Mouse (Mus musculus) forebrain, embryonic 14.5 days (tissue): ENCODE measurements around the gene Nrxn3. TPM values are rescaled to one million over a fixed set of nuclear protein-coding genes. Genes with fewer than 3 reads are reported as not detected.

ENCODE experiments used
- ATAC-seq: fragments of 200-750 bp; cut with Nextera tagmentation; 2 replicates; pipeline ENCODE4 v1.8.0; 2017; ENCODE audit warnings: mild to moderate bottlenecking, moderate library complexity
- DNase-seq: peaks from one replicate; pipeline ENCODE4 v3.0.0-alpha.2; 2015; ENCODE audit warnings: low spot score
- H3K27ac ChIP-seq: fragments of 300-500 bp; sonication (generic); 2 replicates; pipeline ENCODE4 v1.5.1; 2014; ENCODE audit warnings: low read depth, mild to moderate bottlenecking, control low read depth, low read length, moderate library complexity
- H3K27me3 ChIP-seq: fragments of 300-500 bp; sonication (generic); replicated peaks from 2 replicates; pipeline ENCODE4 v1.6.1; 2014; ENCODE audit warnings: low read length, control low read depth, mixed read lengths; ENCODE audit not compliant: control insufficient read depth, insufficient read depth
- H3K36me3 ChIP-seq: fragments of 300-500 bp; sonication (generic); 2 replicates; pipeline ENCODE4 v1.6.1; 2014; ENCODE audit warnings: low read length, control low read depth; ENCODE audit not compliant: control insufficient read depth, insufficient read depth
- H3K4me1 ChIP-seq: fragments of 300-500 bp; sonication (generic); 2 replicates; pipeline ENCODE4 v1.6.1; 2014; ENCODE audit warnings: antibody characterized with exemption, low read length, control low read depth; ENCODE audit not compliant: control insufficient read depth, insufficient read depth
- H3K4me2 ChIP-seq: fragments of 300-500 bp; sonication (generic); 2 replicates; pipeline ENCODE4 v1.6.1; 2014; ENCODE audit warnings: mild to moderate bottlenecking, control low read depth, low read length
- H3K4me3 ChIP-seq: fragments of 300-500 bp; sonication (generic); 2 replicates; pipeline ENCODE4 v1.5.1; 2014; ENCODE audit warnings: low read depth, low read length, control low read depth
- H3K9ac ChIP-seq: fragments of 300-500 bp; sonication (generic); 2 replicates; pipeline ENCODE4 v1.6.1; 2014; ENCODE audit warnings: mild to moderate bottlenecking, low read length, control low read depth, moderate library complexity
- H3K9me3 ChIP-seq: fragments of 300-500 bp; sonication (generic); replicated peaks from 2 replicates; pipeline ENCODE4 v1.6.1; 2016; ENCODE audit warnings: low read length, control low read depth, mixed read lengths; ENCODE audit not compliant: control insufficient read depth
- WGBS: fragments of 180-500 bp; shearing (Covaris S2); extraction: QIAGEN DNeasy Blood & Tissue Kit; methylation state at CpG from one replicate; pipeline ENCODE4 v1.1.7; 2014; 5-methylcytosine and 5-hydroxymethylcytosine counted together
- polyA plus RNA-seq: library from polyadenylated mRNA; unstranded; fragments of >200 nt; fragmentation: Nextera tagmentation; extraction: Ambion mirVana; gene quantifications from 2 replicates; pipeline ENCODE4 v1.2.1, GENCODE M21; 2014

Gene Nrxn3
- polyA plus RNA-seq, 1 experiment from 2014 or later: 39.6 TPM

DNA sequence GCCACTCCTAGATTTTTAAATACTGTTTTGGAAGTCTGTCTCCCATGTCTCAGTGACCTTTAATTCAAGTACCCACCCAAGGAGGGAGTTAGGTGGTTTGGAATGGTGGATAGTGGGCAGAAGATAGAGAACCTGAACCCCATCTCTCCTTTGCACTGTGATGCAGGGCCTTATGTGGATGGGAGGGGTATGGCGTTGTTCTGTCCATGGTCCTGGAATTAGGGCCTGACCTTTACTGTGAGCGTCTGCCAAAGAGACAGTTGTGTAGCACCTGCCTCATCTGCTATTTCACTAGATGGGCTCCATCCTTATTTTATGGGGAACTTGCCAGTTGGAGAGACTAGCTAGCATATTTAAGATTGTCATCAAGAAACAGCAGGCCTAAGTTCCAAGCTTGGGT is 8.0 kb downstream of the Nrxn3 start:
- Histone ChIP-seq H3K4me1 (no peaks in the 10 kb centered on the region), H3K27me3 (no peaks in the 10 kb centered on the region), H3K4me3 (no peak overlapping the region), H3K9me3 (no peaks in the 10 kb centered on the region), H3K27ac (no peak overlapping the region), H3K36me3 (no peaks in the 10 kb centered on the region), H3K4me2 (no peak overlapping the region), H3K9ac (no peak overlapping the region)
- DNase-seq (no peak), ATAC-seq (no peak)
- WGBS: 78% methylated on average over 2 of the region's 2 CpGs

DNA sequence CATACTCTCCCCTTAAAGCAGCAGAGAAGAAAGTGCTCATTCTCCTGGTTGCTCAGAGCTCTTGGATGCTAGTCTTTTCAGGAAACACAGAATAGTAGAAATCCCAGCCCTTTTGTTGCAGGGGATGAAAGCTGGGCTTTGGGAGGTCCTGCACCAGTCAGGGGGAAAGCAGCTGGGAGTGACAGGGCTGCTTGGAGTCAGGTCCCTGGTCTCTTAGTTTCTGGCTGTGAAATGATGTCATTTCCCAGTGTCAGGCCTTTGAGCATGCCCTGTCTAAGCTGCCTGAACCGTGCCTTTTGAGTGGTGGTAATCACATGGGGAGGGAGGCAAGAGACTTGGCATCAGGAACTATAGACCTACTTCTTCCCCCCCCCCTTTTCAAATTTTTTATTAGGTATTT is 12.4 kb downstream of the Nrxn3 start:
- DNase-seq: no peak
- no peaks in the 10 kb centered on the region for H3K9me3 ChIP-seq
- ATAC-seq: peak; percentile 57; the same call in 1 of the 2 replicates
- H3K4me3 ChIP-seq: no peak overlapping the region
- H3K9ac ChIP-seq: no peak overlapping the region
- no peak overlapping the region for H3K27ac ChIP-seq
- H3K36me3 ChIP-seq: no peaks in the 10 kb centered on the region
- 0 out of 2 replicates have a peak, but pooled peaks cover 2% of the 10 kb centered on the region for H3K4me1 ChIP-seq
- no peak overlapping the region for H3K4me2 ChIP-seq
- WGBS: 11% methylated on average over 1 of the region's 1 CpGs
- H3K27me3 ChIP-seq: no peaks in the 10 kb centered on the region

DNA sequence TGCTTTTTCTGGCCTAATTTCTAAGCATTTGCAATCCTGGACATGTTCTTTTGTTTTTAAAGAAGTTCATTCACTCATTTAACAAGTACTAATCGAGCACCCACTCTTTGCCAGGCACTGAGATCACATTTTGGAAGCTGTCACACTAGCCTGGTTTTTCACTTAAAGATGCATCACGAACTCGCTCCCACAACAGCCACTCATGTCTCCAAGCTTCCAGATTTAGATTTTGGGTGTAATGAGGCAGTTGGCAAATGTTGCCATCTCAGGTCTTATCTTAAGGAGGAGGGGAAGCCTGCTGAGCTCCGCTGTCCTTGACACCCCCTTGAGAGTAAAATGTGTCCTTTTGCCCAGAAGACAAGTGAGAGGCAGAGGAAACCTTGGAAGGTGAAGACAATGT is 14.4 kb downstream of the Nrxn3 start:
- no peak for DNase-seq

DNA sequence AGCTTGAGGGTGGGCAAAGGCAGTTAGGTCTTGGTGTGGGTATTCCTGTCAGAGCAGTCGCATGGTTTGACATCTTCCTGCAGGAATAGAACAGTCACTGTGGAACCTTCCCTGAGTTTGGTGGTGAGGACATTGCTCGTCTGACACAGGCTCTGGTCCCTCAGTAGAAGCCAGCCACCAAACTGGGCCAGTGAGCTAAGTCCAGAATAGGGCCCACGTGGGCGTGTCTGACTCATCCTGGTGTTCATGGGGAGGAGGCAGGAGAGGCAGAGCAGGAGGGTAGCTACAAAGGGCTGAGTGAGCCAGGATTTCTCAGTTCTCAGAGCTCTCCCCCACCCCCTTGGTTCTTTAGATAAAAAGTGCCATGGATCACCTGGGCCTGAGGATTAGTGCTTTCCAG is 15.9 kb downstream of the Nrxn3 start:
- H3K4me2 ChIP-seq: no peak overlapping the region

More for the DNA sequence above, 14.4 kb downstream of the Nrxn3 start:
- Histone ChIP-seq H3K4me3 (no peak overlapping the region), H3K36me3 (no peaks in the 10 kb centered on the region), H3K4me2 (no peak overlapping the region), H3K27me3 (no peaks in the 10 kb centered on the region), H3K9ac (no peak overlapping the region), H3K4me1 (0 out of 2 replicates have a peak, but pooled peaks cover 2% of the 10 kb centered on the region), H3K9me3 (no peaks in the 10 kb centered on the region), H3K27ac (no peak overlapping the region)
- WGBS: 70% methylated on average over 4 of the region's 4 CpGs
- ATAC-seq: no peak

DNA sequence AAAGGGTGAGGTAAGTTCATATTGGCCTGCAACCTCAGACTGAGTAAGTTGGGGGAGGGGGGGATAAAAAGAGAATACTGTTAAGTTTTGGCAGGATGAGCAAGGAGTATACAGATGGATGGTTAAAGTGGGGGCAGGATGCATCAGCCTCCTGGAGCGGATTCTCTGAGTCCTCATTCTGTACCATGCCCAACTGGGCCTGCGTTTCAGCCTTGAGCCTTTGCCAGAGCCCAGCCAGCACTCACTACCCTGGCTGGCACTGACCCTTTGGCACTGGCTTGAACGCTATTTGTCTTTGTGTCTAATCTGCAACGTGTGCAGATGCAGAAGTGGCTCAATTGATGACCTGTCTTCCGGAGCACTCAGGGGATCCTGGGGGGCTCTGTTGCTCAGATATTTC is 24.1 kb downstream of the Nrxn3 start:
- no peak overlapping the region for H3K9ac ChIP-seq
- H3K36me3 ChIP-seq: no peaks in the 10 kb centered on the region
- no peak for ATAC-seq
- H3K27ac ChIP-seq: no peak overlapping the region
- H3K4me2 ChIP-seq: no peak overlapping the region
- H3K9me3 ChIP-seq: no peaks in the 10 kb centered on the region
- no peaks in the 10 kb centered on the region for H3K27me3 ChIP-seq
- 72% methylated on average over 5 of the region's 5 CpGs for WGBS
- H3K4me1 ChIP-seq: no peaks in the 10 kb centered on the region
- DNase-seq: no peak
- H3K4me3 ChIP-seq: no peak overlapping the region

More for the DNA sequence above, 15.9 kb downstream of the Nrxn3 start:
- WGBS: 73% methylated on average over 4 of the region's 4 CpGs
- Histone ChIP-seq H3K9me3 (no peaks in the 10 kb centered on the region), H3K36me3 (no peaks in the 10 kb centered on the region), H3K9ac (no peak overlapping the region), H3K4me1 (0 out of 2 replicates have a peak, but pooled peaks cover 2% of the 10 kb centered on the region), H3K4me3 (no peak overlapping the region), H3K27ac (no peak overlapping the region), H3K27me3 (no peaks in the 10 kb centered on the region)
- DNase-seq (no peak), ATAC-seq (no peak)

DNA sequence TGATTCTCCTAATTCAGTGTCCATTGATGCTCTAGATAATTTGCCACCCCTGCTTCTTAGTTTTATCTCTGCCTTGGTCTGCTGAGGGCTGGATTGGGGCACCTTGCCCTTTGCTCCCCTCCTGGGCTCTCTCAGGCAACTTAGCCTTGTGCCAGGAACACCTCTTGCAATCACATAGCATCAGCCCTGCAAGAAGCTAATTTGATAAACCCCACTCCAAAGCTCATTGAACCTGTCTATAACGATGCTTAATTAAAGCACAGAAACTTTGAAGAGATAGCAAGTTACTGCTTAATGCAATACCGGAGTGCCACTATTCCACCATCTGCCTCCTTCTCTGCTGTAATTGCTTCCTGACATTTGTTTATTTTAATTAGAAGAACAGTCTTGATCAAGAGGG is 42.1 kb downstream of the Nrxn3 start:
- no peak for DNase-seq
- Histone ChIP-seq H3K27me3 (no peaks in the 10 kb centered on the region), H3K9me3 (no peaks in the 10 kb centered on the region), H3K4me1 (no peaks in the 10 kb centered on the region), H3K4me2 (no peak overlapping the region), H3K27ac (no peak overlapping the region), H3K9ac (no peak overlapping the region), H3K36me3 (no peaks in the 10 kb centered on the region), H3K4me3 (no peak overlapping the region)
- 27% methylated on average over 2 of the region's 2 CpGs for WGBS
- ATAC-seq: no peak

DNA sequence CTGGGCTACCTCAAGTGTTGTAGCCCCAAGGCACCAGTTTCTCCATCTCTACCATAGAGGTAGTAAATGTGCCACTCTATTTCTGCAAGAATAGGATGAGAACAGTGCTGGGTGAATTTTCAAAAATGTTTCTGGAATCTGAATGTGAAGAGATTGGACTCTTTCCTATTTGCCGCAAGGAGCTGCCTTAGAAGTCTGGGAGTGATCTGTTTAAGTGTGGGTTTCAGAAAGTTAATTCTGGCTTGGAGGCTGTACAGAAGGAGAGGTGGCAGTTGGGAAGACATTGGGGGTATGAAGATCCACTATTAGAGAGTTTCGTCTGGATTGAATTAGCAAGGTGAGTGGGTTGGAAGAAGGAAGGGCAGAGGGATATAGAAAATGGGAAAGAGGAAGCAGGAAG is 52.0 kb downstream of the Nrxn3 start:
- H3K36me3 ChIP-seq: no peaks in the 10 kb centered on the region
- no peak overlapping the region for H3K4me3 ChIP-seq
- no peak overlapping the region for H3K27ac ChIP-seq
- H3K4me1 ChIP-seq: no peaks in the 10 kb centered on the region
- ATAC-seq (no peak), DNase-seq (no peak)
- H3K27me3 ChIP-seq: no peaks in the 10 kb centered on the region
- no peak overlapping the region for H3K4me2 ChIP-seq
- H3K9me3 ChIP-seq: no peaks in the 10 kb centered on the region
- WGBS: 89% methylated on average over 2 of the region's 2 CpGs
- H3K9ac ChIP-seq: no peak overlapping the region

DNA sequence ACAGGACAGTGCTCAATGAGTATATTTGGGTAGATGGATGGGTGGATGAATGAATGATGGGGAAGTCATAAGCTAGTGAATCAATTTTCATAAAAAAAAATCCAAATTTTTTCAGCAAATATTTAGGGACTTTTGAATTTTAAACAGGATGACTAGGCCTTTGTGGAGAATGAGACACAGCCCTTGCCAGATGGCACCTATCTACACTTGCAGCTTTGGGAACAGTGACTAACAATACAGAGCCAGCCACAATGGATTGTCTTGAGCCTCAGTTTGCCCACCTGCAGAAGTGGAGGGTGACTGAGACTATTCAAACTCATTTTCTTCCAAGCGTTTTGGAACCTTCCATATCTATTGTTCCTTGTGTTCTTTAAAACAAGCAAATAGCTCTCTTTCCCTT is 55.4 kb downstream of the Nrxn3 start:
- ATAC-seq (no peak), DNase-seq (no peak)
- no peak overlapping the region for H3K27ac ChIP-seq
- no peak overlapping the region for H3K4me3 ChIP-seq
- H3K27me3 ChIP-seq: no peaks in the 10 kb centered on the region
- no peaks in the 10 kb centered on the region for H3K4me1 ChIP-seq
- H3K36me3 ChIP-seq: no peaks in the 10 kb centered on the region
- H3K9me3 ChIP-seq: no peaks in the 10 kb centered on the region
- H3K4me2 ChIP-seq: no peak overlapping the region
- 85% methylated on average over 1 of the region's 1 CpGs for WGBS
- H3K9ac ChIP-seq: no peak overlapping the region

DNA sequence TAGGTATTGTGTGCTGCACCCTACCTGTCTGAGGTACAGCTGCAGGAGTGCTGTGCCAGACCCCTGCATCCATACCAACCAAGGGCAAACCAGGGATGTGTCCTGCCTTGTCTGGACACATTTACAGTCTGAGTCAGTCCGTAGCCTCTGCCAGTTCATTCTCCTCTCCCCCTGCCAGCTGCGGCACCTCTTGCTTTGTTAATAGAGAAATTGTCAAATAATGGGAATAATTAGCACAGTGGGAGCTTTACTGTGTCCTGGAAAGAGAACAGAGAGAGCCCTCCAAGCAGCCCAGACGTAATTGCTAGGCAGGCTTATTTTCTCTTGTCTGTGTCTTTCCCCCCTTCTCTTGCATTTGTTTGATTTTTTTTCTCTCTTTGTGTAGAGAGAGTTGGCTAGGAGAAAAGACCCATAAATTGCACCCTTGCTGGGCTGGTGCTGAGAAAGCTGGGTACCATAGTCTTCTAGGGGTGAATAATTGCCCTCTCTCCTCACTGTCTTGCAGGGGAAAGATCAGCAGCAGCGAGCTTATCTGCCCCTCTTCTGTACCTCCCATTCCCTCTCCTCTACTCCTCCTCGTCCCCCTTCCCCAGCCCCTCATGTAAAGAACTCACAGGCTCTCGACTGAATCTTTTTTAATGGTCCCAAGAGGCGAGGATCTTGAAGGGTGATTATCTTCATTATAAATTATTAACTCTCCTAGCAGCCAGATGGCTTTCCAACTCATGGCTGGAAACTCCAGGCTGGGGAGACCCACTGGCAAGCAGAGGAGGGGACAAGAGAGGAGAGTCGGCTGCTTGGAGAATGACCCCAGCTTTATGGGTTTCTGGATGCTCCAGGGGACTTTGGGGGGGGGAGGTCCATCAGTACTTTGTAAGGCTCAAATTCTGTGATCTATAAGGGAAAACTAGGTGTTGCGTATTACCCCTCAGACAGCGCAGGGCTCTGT is 61.8 kb downstream of the Nrxn3 start:
- H3K4me2 ChIP-seq: peak overlapping the region; percentile 10; the same call in 1 of the 2 replicates
- DNase-seq (peak; percentile 88), ATAC-seq (peak; percentile 90)
- 22% methylated on average over 10 of the region's 10 CpGs for WGBS
- H3K9me3 ChIP-seq: no peaks in the 10 kb centered on the region
- peaks cover 12% of the 10 kb centered on the region; the same call in 1 of the 2 replicates for H3K4me1 ChIP-seq
- H3K27ac ChIP-seq: peak overlapping the region; percentile 90
- no peaks in the 10 kb centered on the region for H3K36me3 ChIP-seq
- H3K9ac ChIP-seq: no peak overlapping the region
- no peak overlapping the region for H3K4me3 ChIP-seq
- no peaks in the 10 kb centered on the region for H3K27me3 ChIP-seq
